Mouse (Mus musculus): ENCODE measurements around the gene Gm6040.

DNA sequence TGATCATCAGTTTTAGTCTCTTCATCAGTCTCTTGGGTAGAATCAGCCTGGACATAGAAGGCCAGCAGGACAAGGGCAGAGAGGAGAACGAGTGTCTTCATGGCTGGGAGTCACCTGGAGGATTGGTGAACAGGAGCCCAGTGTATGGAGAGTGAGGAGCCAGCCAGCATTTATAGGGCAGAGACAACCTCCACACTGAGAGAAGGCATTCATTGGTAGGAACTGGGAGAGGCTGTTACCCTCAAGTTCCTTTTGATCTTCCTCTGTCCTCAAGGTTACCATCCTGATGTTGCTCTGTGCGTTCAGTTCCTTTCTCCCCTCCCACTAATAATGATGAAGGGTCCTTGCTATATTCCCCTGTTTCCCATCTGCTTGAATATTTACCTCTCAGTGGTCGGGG, 22.7 kb upstream of the Gm6040 start, which contains the start of gene AY761185:
- no peak for TF ChIP-seq POLR2A (IDR thresholded peaks at IDR 0.05; ENCODE audit: low read depth, low read length)
- TF ChIP-seq CTCF (conservative IDR thresholded peaks at IDR 0.05; ENCODE audit: insufficient read depth, insufficient read length, low read depth, low read length): no peak
